Mouse (Mus musculus) E14TG2a.4 (cell line): ENCODE data around the gene A930018P22Rik.

Experiments
- H3K27me3 ChIP-seq: 2 replicates; pipeline ENCODE4 v1.6.1; 2014; ENCODE audit warnings: low read length, control low read depth; ENCODE audit not compliant: insufficient read depth
- H3K36me3 ChIP-seq: 2 replicates; pipeline ENCODE4 v1.6.1; 2014; ENCODE audit warnings: low read length, control low read depth; ENCODE audit not compliant: insufficient read depth
- H3K4me1 ChIP-seq: replicated peaks from 2 replicates; pipeline ENCODE4 v1.6.1; 2014; ENCODE audit warnings: low read depth, low read length, control low read depth
- H3K4me3 ChIP-seq: replicated peaks from 2 replicates; pipeline ENCODE4 v1.5.1; 2014; ENCODE audit warnings: mild to moderate bottlenecking, low read length
- H3K9me3 ChIP-seq: 2 replicates; pipeline ENCODE4 v1.6.1; 2014; ENCODE audit warnings: low read length, control low read depth
- CTCF ChIP-seq: conservative IDR thresholded peaks from 2 replicates; pipeline ENCODE4 v1.5.1; 2014; ENCODE audit warnings: low read length
- NANOG ChIP-seq: IDR thresholded peaks from 2 replicates; pipeline ENCODE4 v1.6.1; 2014; ENCODE audit warnings: borderline replicate concordance, low read length, mixed read lengths
- POU5F1 ChIP-seq: IDR thresholded peaks from 2 replicates; pipeline ENCODE4 v1.6.1; 2014; ENCODE audit warnings: low read length, borderline replicate concordance

A930018P22Rik gene

DNA sequence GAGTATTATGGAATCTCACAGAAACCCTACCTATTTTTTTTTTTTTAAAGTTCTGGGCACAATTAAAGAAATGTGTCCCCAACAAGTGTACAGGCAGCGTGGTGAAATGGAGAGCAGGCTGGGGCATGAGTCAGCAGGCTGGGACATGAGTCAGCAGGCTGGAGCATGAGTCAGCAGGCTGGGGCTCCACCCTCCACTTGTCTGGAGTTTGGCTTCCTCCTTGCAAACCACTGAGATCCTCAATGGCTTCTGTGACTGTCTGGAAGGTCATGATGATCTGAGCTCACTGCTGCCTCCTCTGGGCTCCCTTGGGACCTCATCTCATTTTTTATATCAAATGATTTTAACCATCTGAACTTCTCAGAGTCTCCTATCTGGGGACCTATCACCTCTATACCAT, 23.4 kb downstream of the A930018P22Rik start:
- peaks cover 3% of the 10 kb centered on the region; the same call in 1 of the 2 replicates for H3K9me3 ChIP-seq

DNA sequence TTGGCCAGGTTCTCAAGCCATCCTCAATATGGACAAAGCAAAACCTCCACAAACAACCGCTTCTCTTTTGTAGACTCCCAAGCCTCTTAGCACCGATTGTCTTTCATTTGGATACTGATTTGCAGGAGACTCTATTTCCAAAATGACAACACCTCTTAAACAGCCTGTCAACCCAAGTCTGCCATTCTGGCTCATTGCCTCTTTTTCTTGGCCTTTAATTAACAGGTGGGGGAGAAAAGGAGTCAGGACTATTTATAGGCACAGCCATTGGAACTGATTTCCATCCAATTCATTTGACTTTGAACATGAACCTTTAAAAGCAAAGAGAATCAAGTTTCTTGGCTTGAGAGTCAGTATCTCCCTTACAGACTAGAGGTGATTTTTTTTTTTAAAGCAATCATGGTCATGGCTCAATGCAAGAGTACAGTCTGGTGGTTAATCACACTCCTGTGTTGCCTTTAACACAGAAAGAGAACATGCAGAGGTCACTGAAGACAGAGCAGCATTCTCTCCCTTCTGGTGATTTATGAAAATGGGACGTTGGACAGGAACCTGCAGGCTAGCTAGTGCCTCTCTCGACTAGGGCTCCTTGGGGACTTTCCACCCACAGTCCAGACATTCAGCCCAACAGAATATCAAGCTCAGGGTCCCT, 25.5 kb downstream of the A930018P22Rik start:
- no peak for TF ChIP-seq POU5F1
- TF ChIP-seq NANOG = no peak
- TF ChIP-seq CTCF = no peak
- peaks cover 6% of the 10 kb centered on the region for H3K4me1 ChIP-seq
- no peak overlapping the region for H3K4me3 ChIP-seq
- no peaks in the 10 kb centered on the region for H3K36me3 ChIP-seq
- H3K27me3 ChIP-seq = peaks cover 11% of the 10 kb centered on the region
- peaks cover 3% of the 10 kb centered on the region; the same call in 1 of the 2 replicates for H3K9me3 ChIP-seq

More for the DNA sequence above, 23.4 kb downstream of the A930018P22Rik start:
- H3K36me3 ChIP-seq = no peaks in the 10 kb centered on the region
- peaks cover 4% of the 10 kb centered on the region for H3K27me3 ChIP-seq
- TF ChIP-seq CTCF (peak; percentile 17; the same call in 1 of the 2 replicates), NANOG (no peak), POU5F1 (no peak)
- H3K4me1 ChIP-seq = peaks cover 6% of the 10 kb centered on the region
- no peak overlapping the region for H3K4me3 ChIP-seq

DNA sequence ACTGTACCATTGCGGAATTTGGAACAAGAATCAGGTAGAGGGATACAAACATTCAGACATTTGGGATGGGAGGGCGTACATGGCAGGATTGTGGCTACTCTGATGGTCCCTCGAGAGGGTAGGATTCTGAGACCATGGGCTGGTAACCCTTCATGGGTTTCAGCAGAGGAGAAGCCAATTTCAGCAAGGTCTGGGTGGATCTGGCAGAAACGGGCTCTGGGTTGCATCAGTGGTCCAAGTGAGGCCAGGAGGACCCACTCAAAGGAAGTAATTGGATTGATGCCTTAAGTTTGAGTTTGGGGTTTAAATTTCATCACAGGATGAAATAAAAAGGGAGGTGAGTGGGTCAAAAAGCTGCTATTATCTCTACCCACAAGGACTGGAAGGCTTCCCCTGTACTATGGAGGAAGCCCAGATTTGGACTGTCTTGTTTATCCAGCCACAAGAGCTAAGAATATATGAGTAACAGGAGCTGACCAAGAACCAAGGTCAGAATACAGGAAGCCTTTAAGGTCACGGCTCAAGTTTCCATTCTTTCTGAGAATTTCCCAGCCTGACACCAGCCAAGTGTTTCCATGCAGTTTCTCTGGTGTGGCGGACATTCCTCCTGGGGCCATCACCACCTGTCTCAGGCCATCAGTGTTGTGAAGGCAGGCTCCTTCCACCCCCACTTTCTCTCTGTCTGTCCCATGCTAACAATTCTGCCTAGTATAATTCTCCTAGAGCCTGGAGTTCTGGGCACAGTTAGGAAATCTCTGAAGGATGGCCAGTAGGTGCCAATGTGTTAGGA, 28.2 kb downstream of the A930018P22Rik start:
- no peak overlapping the region for H3K4me3 ChIP-seq
- no peak for TF ChIP-seq NANOG
- no peak for TF ChIP-seq POU5F1
- TF ChIP-seq CTCF = no peak
- H3K4me1 ChIP-seq = no peaks in the 10 kb centered on the region
- H3K27me3 ChIP-seq = peaks cover 19% of the 10 kb centered on the region
- H3K36me3 ChIP-seq = no peaks in the 10 kb centered on the region
- no peaks in the 10 kb centered on the region; the same call in 1 of the 2 replicates for H3K9me3 ChIP-seq

DNA sequence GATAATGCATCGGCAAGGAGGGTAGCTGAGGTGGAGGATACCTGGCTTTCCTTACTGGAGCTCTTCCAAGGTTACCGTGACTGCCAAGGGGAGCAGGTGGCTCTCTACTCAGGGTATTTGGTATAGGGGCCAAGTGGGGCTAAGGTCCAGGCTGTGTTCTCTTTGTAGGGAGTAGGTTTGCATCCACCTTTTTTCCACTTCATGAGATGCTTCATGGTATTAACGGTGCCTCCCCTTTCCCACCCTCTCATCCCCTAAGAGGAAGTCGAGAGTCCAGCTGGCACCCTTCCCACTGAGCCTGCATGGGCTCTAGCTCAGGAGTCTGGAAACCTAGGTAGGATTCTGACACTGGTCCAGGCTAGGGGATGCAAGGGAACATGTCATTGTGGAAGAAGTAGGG, 30.8 kb downstream of the A930018P22Rik start:
- TF ChIP-seq POU5F1 = no peak
- no peak for TF ChIP-seq NANOG
- no peak for TF ChIP-seq CTCF
- Histone ChIP-seq H3K27me3 (peaks cover 19% of the 10 kb centered on the region), H3K4me3 (no peak overlapping the region), H3K4me1 (no peaks in the 10 kb centered on the region), H3K9me3 (no peaks in the 10 kb centered on the region), H3K36me3 (no peaks in the 10 kb centered on the region)

DNA sequence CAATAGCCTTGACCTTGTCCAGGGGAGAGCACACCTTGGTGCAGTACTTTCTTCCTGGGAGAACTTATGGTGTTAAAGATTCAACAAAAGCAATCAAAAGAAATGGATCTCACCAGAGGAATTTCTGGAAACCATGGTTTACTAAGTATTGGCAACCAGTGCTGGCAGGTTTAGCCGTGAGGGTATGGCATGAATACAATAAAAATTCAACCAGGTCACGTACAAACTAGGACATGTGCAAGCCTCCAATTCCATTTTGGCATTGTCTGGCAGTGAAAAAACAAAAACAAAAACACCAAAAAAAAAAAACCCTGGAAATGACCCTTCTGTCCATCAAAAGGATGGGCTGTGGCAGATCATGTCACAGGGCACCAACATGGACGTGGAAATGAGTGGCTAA, 31.3 kb downstream of the A930018P22Rik start:
- no peak overlapping the region for H3K4me3 ChIP-seq
- TF ChIP-seq POU5F1 (no peak), NANOG (no peak), CTCF (no peak)

DNA sequence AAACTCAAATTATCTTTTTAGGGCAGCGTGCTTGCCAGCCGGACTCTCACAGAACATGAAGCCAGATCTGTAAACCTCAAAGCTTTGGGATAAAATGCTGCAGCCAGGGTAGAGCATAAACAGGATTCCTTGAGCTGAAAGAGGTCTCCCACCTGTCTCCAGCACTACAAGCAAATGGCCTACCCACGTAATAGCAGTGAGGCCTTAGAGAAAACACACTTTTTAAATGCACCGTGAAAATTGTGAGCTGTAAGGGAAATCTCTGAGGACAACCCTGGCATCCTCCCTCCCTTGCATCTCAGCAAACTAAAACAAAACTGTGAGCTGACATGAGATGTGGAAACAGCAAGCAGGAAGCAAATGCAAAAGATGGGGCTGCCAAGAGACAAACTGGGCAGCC, 35.3 kb downstream of the A930018P22Rik start:
- Histone ChIP-seq H3K9me3 (no peaks in the 10 kb centered on the region), H3K27me3 (peaks cover 11% of the 10 kb centered on the region), H3K4me1 (no peaks in the 10 kb centered on the region), H3K36me3 (no peaks in the 10 kb centered on the region), H3K4me3 (no peak overlapping the region)
- no peak for TF ChIP-seq POU5F1
- no peak for TF ChIP-seq CTCF
- no peak for TF ChIP-seq NANOG

More for the DNA sequence above, 31.3 kb downstream of the A930018P22Rik start:
- no peaks in the 10 kb centered on the region for H3K4me1 ChIP-seq
- peaks cover 19% of the 10 kb centered on the region for H3K27me3 ChIP-seq
- H3K9me3 ChIP-seq = no peaks in the 10 kb centered on the region
- H3K36me3 ChIP-seq = no peaks in the 10 kb centered on the region

DNA sequence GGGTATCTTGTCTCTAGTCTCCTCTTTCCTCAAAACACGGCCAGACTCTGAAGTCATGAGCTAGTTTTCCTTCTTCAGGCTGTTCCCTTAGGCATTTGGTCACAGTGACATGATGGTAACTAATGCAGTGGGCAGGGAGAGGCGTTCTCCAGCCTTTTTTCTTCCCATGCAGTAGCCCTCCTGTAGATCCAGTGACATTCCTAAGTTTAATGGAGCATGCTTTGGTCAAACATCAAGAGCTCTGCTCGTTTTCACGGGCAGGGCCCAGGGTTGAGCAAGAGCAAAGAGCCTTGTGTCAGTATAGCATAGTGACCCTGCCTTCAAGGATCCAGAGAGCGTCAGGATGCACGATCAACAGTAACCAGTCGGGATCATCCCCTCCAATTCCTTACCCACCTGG, 40.8 kb downstream of the A930018P22Rik start:
- TF ChIP-seq CTCF (no peak), POU5F1 (no peak)
- Histone ChIP-seq H3K27me3 (no peaks in the 10 kb centered on the region; the same call in 1 of the 2 replicates), H3K9me3 (no peaks in the 10 kb centered on the region), H3K4me3 (no peak overlapping the region), H3K4me1 (no peaks in the 10 kb centered on the region), H3K36me3 (no peaks in the 10 kb centered on the region)

DNA sequence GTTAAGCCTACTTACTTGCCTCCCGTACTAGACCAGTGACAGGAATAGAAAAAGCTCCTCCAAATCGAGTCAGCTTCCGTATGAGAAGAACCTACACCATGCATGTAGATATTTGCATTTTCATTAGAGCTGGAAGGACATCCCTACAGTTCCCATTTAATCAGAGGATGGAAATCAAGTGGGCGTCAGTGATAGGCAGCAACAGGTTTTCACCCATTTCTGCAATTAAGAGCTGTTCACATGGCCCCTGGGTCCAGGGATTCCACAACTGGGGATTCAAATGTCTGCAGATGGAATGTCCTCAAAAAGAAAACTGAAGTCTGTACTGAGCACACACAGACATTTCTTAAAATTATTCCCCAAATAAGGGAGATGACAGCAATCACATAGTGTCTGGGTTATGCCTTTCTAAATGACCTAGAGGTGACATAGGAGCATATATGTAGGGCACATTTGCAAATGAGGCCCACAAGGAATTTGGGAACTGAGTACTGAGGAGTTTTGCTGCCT, 41.5 kb downstream of the A930018P22Rik start:
- Histone ChIP-seq H3K4me1 (no peaks in the 10 kb centered on the region), H3K4me3 (no peak overlapping the region), H3K36me3 (no peaks in the 10 kb centered on the region), H3K27me3 (no peaks in the 10 kb centered on the region; the same call in 1 of the 2 replicates), H3K9me3 (no peaks in the 10 kb centered on the region)
- TF ChIP-seq POU5F1 = no peak
- no peak for TF ChIP-seq CTCF
- TF ChIP-seq NANOG = no peak
